Mouse (Mus musculus): ENCODE data around the gene Smyd2.
A peak's percentile ranks its signal among the peaks of the same experiment; 100 is the strongest.

Gene Smyd2

GRCm38 (mm10) chr1:189872050-189872449, 50.1 kb downstream of the Smyd2 start:
- no peak for DNase-seq (ENCODE audit: low read depth)

GRCm38 (mm10) chr1:189871625-189872024, 50.5 kb downstream of the Smyd2 start:
- no peak for DNase-seq (ENCODE audit: low read depth)

GRCm38 (mm10) chr1:189870539-189870938, 51.6 kb downstream of the Smyd2 start:
- DNase-seq (ENCODE audit: low read depth): no peak

GRCm38 (mm10) chr1:189869651-189870270, 52.4 kb downstream of the Smyd2 start:
- peak; percentile 33 for DNase-seq (ENCODE audit: low read depth)

GRCm38 (mm10) chr1:189868036-189868435, 54.1 kb downstream of the Smyd2 start:
- DNase-seq (ENCODE audit: low read depth): peak; percentile 67

- peak; percentile 32 for DNase-seq (ENCODE audit: low read depth)
Measured at GRCm38 (mm10) chr1:189867497-189867896, 54.7 kb downstream of the Smyd2 start.

GRCm38 (mm10) chr1:189867034-189867433, 55.1 kb downstream of the Smyd2 start:
- no peak for DNase-seq (ENCODE audit: low read depth)

- no peak for DNase-seq (ENCODE audit: low read depth)
Measured at GRCm38 (mm10) chr1:189866621-189867020, 55.5 kb downstream of the Smyd2 start.

GRCm38 (mm10) chr1:189864846-189865560, 57.2 kb downstream of the Smyd2 start:
- DNase-seq (ENCODE audit: low read depth): no peak

GRCm38 (mm10) chr1:189864301-189864700, 57.9 kb downstream of the Smyd2 start:
- peak; percentile 61 for DNase-seq (ENCODE audit: low read depth)

GRCm38 (mm10) chr1:189863727-189864126, 58.4 kb downstream of the Smyd2 start:
- no peak for DNase-seq (ENCODE audit: low read depth)

GRCm38 (mm10) chr1:189860942-189861315, 61.2 kb downstream of the Smyd2 start:
- no peak for DNase-seq (ENCODE audit: low read depth)

GRCm38 (mm10) chr1:189860112-189860941, 61.8 kb downstream of the Smyd2 start:
- DNase-seq (ENCODE audit: low read depth): peak; percentile 48

- no peak for DNase-seq (ENCODE audit: low read depth)
Measured at GRCm38 (mm10) chr1:189858377-189858776, 63.8 kb downstream of the Smyd2 start.

GRCm38 (mm10) chr1:189855739-189856138, 66.4 kb downstream of the Smyd2 start:
- DNase-seq (ENCODE audit: low read depth): no peak

GRCm38 (mm10) chr1:189854646-189855045, 67.5 kb downstream of the Smyd2 start:
- no peak for DNase-seq (ENCODE audit: low read depth)

- DNase-seq (ENCODE audit: low read depth): peak; percentile 97
Measured at GRCm38 (mm10) chr1:189852456-189852855, 69.7 kb downstream of the Smyd2 start.

GRCm38 (mm10) chr1:189852051-189852450, 70.1 kb downstream of the Smyd2 start:
- DNase-seq (ENCODE audit: low read depth): peak; percentile 68

- no peak for DNase-seq (ENCODE audit: low read depth)
Measured at GRCm38 (mm10) chr1:189849550-189849949, 72.6 kb downstream of the Smyd2 start.

- no peak for DNase-seq (ENCODE audit: low read depth)
Measured at GRCm38 (mm10) chr1:189846319-189846718, 75.8 kb downstream of the Smyd2 start.

- no peak for DNase-seq (ENCODE audit: low read depth)
Measured at GRCm38 (mm10) chr1:189834166-189834565, 88.0 kb downstream of the Smyd2 start.

GRCm38 (mm10) chr1:189833351-189833750, 88.8 kb downstream of the Smyd2 start:
- DNase-seq (ENCODE audit: low read depth): no peak

- DNase-seq (ENCODE audit: low read depth): no peak
Measured at GRCm38 (mm10) chr1:189830797-189831232, 91.3 kb downstream of the Smyd2 start.
